Mouse (Mus musculus) spleen, adult 2 months (tissue): ENCODE data around the gene Eme2.

Source experiments
- CTCF ChIP-seq: fragments of 200-500 bp; IDR thresholded peaks from 2 replicates; pipeline ENCODE4 v1.5.1; 2011; ENCODE audit warnings: mild to moderate bottlenecking, inconsistent platforms; ENCODE audit not compliant: insufficient read depth, insufficient read length, insufficient replicate concordance; ENCODE audit errors: extremely low read depth
- POLR2A ChIP-seq: fragments of 200-500 bp; IDR thresholded peaks from 2 replicates; pipeline ENCODE4 v1.6.1; 2011; ENCODE audit warnings: low read depth, low read length, inconsistent platforms

DNA sequence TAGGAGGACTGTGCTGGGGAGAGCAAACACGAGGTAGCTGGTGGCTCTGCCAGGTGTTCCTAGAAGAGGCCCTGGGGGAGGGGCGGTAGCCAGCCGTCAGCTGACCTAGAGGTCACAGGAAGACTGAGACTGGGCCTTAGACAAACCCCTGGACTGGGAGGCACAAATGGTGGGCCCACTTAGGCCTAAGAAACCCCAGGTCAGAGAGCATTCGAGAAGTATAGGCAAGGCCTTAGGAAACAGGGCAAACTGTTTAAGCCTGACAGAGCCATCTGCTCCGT is 16.8 kb downstream of the Eme2 start:
- TF ChIP-seq POLR2A: no peak
- no peak for TF ChIP-seq CTCF
